Mouse (Mus musculus): ENCODE measurements around the gene Prx. TPM values are rescaled to one million over a fixed set of nuclear protein-coding genes. Genes with fewer than 3 reads are reported as not detected.

The Prx gene
- total RNA-seq (2021), result under 1 TPM; 0.25 to 0.35 TPM
- long read RNA-seq, result 0 reads

DNA sequence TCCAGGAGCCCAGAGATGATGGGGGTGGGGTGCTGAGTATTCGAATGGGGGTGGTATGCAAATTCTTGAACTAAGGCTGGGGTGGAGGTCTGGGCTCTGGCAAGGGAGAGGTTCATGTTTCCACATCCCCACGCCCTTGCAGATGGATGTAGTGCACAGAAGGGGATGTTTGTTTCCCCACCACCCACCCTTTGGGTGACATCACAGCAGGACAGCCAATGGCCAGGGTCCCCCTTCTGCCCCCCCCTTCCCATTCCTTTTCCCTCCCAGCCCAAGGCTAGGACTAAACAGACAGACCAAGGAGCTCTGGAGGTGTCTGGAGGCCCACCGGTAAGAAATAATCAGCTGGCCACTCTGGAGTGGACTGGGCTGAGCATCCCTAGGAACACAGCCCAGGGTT, at the start of gene Prx:
TSS of gene Prx (plus strand) at position 289 of the 400 bp plus-strand sequence.
- DNase-seq (ENCODE audit: low spot score in 2 of 2), result no peak

GRCm38 (mm10) chr7:27451359-27451758, 47.8 kb upstream of the Prx start:
- no peak for DNase-seq (ENCODE audit: low spot score in 2 of 2)

DNA sequence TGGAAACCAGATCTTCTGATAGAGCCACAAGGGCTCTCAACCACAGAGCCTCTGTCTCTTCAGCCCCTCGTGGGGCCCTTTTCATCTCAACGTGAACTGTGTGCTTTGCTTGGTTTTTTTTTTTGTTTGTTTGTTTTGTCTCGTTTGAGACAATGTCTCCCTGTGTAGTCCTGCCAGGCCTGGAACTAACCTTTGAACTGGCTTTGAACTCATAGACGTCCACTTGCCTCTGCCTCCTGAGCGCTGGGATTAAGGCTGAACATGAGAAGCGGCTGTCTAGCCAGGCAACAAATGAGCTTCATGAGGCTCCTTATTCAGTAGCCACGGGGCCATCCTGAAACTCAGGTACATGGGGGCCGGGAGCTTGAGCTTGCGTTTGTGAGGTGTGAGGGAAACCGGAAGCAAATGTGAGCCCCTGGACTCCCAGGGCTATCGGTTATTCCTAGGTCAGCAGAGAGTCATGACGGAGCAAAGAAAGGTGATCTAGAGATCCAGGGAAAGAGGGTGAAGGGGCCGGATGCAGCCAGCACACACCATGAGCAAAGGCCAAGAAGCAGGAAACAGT, 46.8 kb upstream of the Prx start:
- no peak for DNase-seq (ENCODE audit: low spot score in 2 of 2)

- DNase-seq (ENCODE audit: low spot score in 2 of 2), result no peak
These were observed 44.5 kb upstream of the Prx start for GRCm38 (mm10) chr7:27454461-27455121.

GRCm38 (mm10) chr7:27455273-27455672, 43.9 kb upstream of the Prx start:
- no peak for DNase-seq (ENCODE audit: low spot score in 2 of 2)

- DNase-seq (ENCODE audit: low spot score in 2 of 2), result no peak
These were observed 40.5 kb upstream of the Prx start for GRCm38 (mm10) chr7:27458614-27459013.

- no peak for DNase-seq (ENCODE audit: low spot score in 2 of 2)
These were observed 39.5 kb upstream of the Prx start for GRCm38 (mm10) chr7:27459640-27460039.

- no peak for DNase-seq (ENCODE audit: low spot score in 2 of 2)
These were observed 38.6 kb upstream of the Prx start for GRCm38 (mm10) chr7:27460477-27460876.

DNA sequence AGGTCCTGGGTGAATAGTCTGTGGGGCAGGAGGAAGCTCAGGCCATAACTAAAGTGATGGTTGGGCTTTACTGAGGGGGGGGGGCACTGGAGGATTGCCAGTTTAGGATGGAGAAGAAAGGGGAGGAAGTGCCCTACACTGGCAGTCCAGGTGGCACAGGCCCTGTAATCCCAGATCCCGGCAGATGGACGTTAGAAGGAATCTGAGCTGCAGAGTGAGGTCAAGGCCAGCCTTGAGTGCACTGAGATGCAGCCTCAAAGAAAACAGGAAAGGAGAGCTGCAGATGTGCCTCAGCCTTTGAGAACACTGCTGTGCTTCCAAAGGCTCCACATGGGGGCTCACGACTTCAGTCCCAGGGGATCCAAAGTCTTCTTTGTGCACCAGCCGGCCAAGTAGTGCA, 31.5 kb upstream of the Prx start:
- DNase-seq (ENCODE audit: low spot score in 2 of 2), result no peak

DNA sequence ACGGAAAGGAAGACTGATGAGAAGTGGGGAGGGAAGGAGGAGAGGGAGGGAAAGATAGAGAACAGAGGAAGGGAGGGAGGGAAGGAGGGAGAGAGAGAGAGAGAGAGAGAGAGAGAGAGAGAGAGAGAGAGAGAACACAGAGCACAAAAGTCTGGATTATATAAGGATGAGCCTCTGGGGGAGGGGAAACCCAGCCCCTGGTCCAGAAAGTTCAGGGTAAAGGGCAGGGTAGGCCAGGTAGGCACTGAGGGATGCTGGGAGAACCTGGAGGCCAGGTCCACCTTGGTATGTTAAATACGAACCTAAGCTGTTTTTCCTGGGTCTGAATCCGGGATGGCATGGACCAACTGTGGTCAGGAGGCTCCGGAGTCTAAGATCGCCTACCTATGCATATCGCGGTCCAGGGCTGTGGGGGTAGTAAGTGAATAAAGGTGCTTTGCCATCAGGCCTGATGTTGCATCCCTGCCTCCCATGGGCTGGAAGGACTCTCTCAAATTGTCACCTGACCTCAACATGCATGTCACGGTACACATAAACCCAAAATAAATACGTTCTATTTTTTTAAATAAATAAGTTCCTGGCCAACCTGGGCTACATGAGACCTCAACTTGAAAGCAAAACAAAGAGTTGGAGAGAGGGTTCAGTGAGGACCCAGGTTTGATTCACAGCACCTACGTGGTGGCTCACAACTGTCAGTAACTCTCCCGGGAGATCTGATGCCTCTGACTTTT, 27.6 kb upstream of the Prx start:
- no peak for DNase-seq (ENCODE audit: low spot score in 2 of 2)

DNA sequence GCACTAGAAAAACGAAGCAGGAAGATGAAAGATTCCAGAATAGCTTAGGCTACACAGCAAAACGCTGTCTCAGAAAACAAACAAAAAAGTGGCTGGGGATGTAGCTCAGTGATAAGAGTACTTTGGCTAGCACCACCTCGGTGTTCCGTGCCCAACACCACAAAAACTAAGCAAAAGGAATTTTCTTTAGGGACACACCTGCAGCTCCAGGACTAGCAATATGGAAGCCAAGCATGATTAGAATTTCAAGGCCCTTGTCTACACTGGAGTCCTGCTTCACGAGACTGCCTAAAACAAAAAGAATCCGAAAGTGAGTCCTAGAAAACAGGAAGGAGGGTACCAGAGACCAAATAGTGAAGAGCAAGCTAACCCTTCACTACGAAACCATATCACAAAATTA, 26.5 kb upstream of the Prx start:
- no peak for DNase-seq (ENCODE audit: low spot score in 2 of 2)

GRCm38 (mm10) chr7:27473156-27473834, 25.8 kb upstream of the Prx start, which contains the start of gene Sertad3:
Gene Sertad3 (plus strand): TSS chr7:27473768.
- peak; percentile 93 to 98 for DNase-seq (ENCODE audit: low spot score in 2 of 2)

GRCm38 (mm10) chr7:27473835-27474489, 25.2 kb upstream of the Prx start:
- no peak for DNase-seq (ENCODE audit: low spot score in 2 of 2)

- peak; percentile 96 to 98 for DNase-seq (ENCODE audit: low spot score in 2 of 2)
These were observed 24.6 kb upstream of the Prx start for GRCm38 (mm10) chr7:27474490-27474954.

DNA sequence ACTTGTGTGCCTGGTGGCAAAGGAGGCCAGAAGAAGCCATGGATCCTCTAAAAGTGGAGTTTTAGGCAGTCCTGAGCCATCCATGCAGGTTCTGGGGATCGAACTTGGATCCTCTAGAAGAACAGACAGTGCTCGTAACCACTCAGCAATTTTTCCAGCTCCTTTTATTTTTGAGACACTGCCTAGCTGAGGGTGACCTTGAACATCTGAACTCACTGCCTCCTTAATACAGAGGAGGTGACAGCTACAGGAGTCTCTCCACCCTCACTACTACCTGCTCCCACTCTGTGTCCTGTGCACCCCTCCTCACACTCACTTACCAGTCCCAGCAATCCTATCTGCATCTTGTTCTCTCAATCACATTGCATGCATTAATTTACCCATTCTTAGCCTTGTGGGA, 23.5 kb upstream of the Prx start:
- DNase-seq (ENCODE audit: low spot score in 2 of 2), result no peak

DNA sequence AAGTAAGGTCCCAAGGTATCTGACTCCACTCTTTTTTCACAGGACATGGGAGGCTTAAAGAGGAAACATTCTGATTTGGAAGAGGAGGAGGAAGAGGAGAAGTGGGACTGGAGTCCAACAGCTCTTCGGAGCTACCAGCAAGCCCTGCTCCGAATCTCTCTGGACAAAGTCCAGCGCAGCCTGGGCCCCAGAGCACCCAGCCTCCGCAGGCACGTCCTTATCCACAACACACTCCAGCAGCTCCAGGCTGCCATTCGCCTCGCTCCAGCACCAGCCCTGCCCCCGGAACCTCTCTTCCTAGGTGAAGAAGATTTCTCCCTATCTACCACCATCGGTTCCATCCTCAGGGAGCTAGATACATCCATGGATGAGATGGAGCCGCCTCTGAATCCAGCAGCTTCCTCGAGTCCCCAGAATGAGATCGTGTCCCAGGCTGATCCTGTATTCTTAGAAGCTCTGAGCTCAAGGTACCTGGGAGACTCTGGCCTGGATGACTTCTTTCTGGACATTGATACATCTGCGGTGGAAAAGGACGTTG, 23.0 kb upstream of the Prx start:
- no peak for DNase-seq (ENCODE audit: low spot score in 2 of 2)

DNA sequence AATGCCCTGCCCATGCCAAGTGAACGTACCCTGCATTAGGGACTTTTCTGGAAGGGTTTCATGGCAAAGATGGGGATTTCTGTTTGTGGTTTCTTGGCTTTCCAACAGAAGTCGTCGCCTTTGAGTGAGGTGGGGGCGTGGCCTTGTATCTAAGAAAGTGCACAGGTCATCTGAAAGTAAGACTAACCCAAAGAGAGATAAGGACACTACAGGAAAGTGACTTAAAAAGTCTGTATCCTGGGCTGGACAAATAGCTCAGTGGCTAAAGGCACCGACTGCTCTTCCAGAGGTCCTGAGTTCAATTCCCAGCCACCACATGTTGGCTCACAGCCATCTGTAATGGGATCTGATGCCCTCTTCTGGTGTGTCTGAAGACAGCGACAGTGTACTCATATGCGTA, 20.6 kb upstream of the Prx start:
- DNase-seq (ENCODE audit: low spot score in 2 of 2), result no peak

DNA sequence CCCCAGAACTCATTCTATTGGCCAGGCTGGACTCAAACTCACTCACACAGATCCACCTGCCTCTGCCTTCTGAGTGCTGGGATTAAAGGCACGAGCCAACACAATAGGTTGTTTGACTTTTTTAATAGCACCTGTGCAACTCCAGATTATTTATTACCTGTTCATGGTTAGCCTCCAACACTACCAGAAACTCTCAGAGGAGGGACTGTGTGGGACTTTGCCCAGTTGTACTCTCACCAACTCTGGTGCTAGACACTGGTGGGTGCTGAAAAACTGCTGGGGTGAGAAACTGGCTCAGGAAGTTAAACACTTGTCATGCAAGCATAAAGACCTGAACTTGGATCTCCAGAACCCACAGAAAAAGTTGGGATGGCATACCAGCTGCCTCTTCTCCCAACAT, 19.4 kb upstream of the Prx start:
- no peak for DNase-seq (ENCODE audit: low spot score in 2 of 2)

GRCm38 (mm10) chr7:27480506-27480905, 18.6 kb upstream of the Prx start:
- DNase-seq (ENCODE audit: low spot score in 2 of 2), result no peak

- no peak for DNase-seq (ENCODE audit: low spot score in 2 of 2)
These were observed 18.0 kb upstream of the Prx start for GRCm38 (mm10) chr7:27480927-27481626.

Measured in layer of hippocampus, adult 18-20 months (tissue).